Mouse (Mus musculus) liver, embryonic 15.5 days (tissue): ENCODE results near the gene Ugt1a1. TPM values are rescaled to one million over a fixed set of nuclear protein-coding genes. Genes with fewer than 3 reads are reported as not detected.

Source experiments
- ATAC-seq: fragments of 200-750 bp; cut with Nextera tagmentation; 2 replicates; pipeline ENCODE4 v1.8.0; 2017; ENCODE audit warnings: moderate number of reproducible peaks, mild to moderate bottlenecking, moderate library complexity; ENCODE audit not compliant: insufficient read depth
- H3K27ac ChIP-seq: fragments of 300-500 bp; sonication (generic); replicated peaks from 2 replicates; pipeline ENCODE4 v1.5.1; 2015; ENCODE audit warnings: mild to moderate bottlenecking, inconsistent platforms
- H3K27me3 ChIP-seq: fragments of 300-500 bp; sonication (generic); 2 replicates; pipeline ENCODE4 v1.6.1; 2015; ENCODE audit warnings: mild to moderate bottlenecking, inconsistent platforms
- H3K36me3 ChIP-seq: fragments of 300-500 bp; sonication (generic); replicated peaks from 2 replicates; pipeline ENCODE4 v1.6.1; 2015; ENCODE audit warnings: moderate library complexity, mild to moderate bottlenecking, inconsistent platforms
- H3K4me1 ChIP-seq: fragments of 300-500 bp; sonication (generic); replicated peaks from 2 replicates; pipeline ENCODE4 v1.6.1; 2015; ENCODE audit warnings: inconsistent platforms
- H3K4me2 ChIP-seq: fragments of 300-500 bp; sonication (generic); 2 replicates; pipeline ENCODE4 v1.6.1; 2015; ENCODE audit warnings: moderate library complexity, mild to moderate bottlenecking, inconsistent platforms
- H3K4me3 ChIP-seq: fragments of 300-500 bp; sonication (generic); replicated peaks from 2 replicates; pipeline ENCODE4 v1.5.1; 2015; ENCODE audit warnings: mild to moderate bottlenecking, inconsistent platforms
- H3K9ac ChIP-seq: fragments of 300-500 bp; sonication (generic); 2 replicates; pipeline ENCODE4 v1.6.1; 2015; ENCODE audit warnings: moderate library complexity, mild to moderate bottlenecking, inconsistent platforms
- H3K9me3 ChIP-seq: fragments of 300-500 bp; sonication (generic); replicated peaks from 2 replicates; pipeline ENCODE4 v1.6.1; 2016; ENCODE audit warnings: inconsistent platforms
- WGBS: fragments of 180-500 bp; shearing (Covaris S2); methylation state at CpG from one replicate; pipeline ENCODE4 v1.1.7; 2015; ENCODE audit warnings: mixed read lengths; ENCODE audit not compliant: insufficient replicate concordance; 5-methylcytosine and 5-hydroxymethylcytosine counted together
- polyA plus RNA-seq: library from polyadenylated mRNA; unstranded; fragments of >200 nt; fragmentation: Nextera tagmentation; extraction: Ambion mirVana; gene quantifications from 2 replicates; pipeline ENCODE4 v1.2.1, GENCODE M21; 2015

Gene Ugt1a1
- polyA plus RNA-seq, 1 experiment from 2014 or later, result 0.20 TPM

- no peak overlapping the region for H3K9ac ChIP-seq
- H3K4me2 ChIP-seq, result no peak overlapping the region
- no peaks in the 10 kb centered on the region for H3K27me3 ChIP-seq
- 55% methylated on average over 7 of the region's 7 CpGs for WGBS
- H3K4me3 ChIP-seq, result no peak overlapping the region
- ATAC-seq, result no peak
- H3K4me1 ChIP-seq, result no peaks in the 10 kb centered on the region
- H3K36me3 ChIP-seq, result no peaks in the 10 kb centered on the region
- no peak overlapping the region for H3K27ac ChIP-seq
- H3K9me3 ChIP-seq, result peaks cover 45% of the 10 kb centered on the region; the same call in 1 of the 2 replicates
Observed at GRCm38 (mm10) chr1:88228121-88228520, 16.4 kb downstream of the Ugt1a1 start.

DNA sequence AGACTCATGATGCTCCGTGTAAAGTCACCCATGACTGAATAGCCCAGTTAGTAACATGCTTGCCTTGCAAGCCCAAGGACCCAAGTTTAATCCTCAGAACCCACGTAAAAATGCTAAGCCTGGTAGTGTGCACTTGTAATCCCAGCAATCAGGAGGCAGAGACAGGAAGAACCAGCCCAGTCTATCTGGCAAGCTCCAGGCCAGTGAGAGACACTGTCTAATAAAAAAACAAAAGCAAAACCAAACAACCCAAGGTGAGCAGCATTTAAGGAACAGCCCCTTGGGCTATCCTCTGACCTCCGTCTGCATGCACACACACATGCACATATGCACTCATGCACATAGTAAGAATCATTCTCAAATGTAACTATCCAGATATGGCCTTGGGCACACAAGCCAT, 17.8 kb downstream of the Ugt1a1 start:
- no peak overlapping the region for H3K4me2 ChIP-seq
- H3K9me3 ChIP-seq, result peaks cover 46% of the 10 kb centered on the region; the same call in 1 of the 2 replicates
- H3K27me3 ChIP-seq, result no peaks in the 10 kb centered on the region
- H3K9ac ChIP-seq, result no peak overlapping the region
- H3K4me1 ChIP-seq, result no peaks in the 10 kb centered on the region
- no peaks in the 10 kb centered on the region for H3K36me3 ChIP-seq
- H3K4me3 ChIP-seq, result no peak overlapping the region
- WGBS, result 58% methylated on average over 3 of the region's 3 CpGs
- no peak for ATAC-seq
- H3K27ac ChIP-seq, result no peak overlapping the region

DNA sequence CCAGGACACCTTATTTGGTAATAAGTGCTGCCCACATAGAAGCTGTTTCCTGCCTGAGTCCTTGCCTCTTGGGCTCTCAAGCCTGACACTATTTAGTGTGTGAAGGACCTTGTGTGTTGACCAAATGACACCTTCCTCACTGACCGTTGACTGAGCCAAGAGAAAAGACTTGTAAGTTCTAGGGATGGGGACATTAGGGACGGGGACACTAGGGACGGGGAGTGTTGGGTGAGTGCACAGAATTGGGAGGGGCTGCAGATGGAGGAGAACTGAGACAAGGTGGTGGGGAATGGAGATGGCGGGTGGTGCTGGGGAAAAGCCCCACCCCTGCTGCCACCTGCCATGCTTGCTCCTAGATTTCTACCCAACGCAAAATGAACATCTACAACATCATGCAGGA, 18.2 kb downstream of the Ugt1a1 start:
- WGBS, result 65% methylated on average over 5 of the region's 5 CpGs
- ATAC-seq, result no peak
- Histone ChIP-seq H3K9me3 (peaks cover 47% of the 10 kb centered on the region; the same call in 1 of the 2 replicates), H3K9ac (no peak overlapping the region), H3K4me2 (no peak overlapping the region), H3K36me3 (no peaks in the 10 kb centered on the region), H3K4me1 (no peaks in the 10 kb centered on the region), H3K27me3 (no peaks in the 10 kb centered on the region), H3K4me3 (no peak overlapping the region), H3K27ac (no peak overlapping the region)

DNA sequence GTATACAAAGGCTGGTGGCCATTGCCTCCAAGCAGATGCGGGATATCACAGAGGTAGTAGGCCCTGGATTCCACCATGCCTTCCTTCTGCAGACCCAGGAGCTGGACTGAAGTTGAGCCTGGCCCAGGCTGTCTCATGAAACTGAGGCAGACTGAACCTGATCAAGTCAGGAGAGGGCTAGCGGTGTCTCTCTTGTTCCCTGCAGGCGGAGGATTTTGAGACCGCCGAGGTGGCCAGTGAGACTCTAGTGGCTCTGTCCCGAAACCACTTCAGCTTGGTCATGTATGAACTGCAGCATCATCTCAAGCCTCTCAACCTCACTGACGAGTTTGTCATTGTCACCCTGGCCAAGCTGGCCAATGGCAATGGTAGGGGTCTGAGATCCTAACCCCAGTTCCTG, 18.7 kb downstream of the Ugt1a1 start:
- no peaks in the 10 kb centered on the region for H3K36me3 ChIP-seq
- no peak for ATAC-seq
- no peaks in the 10 kb centered on the region for H3K4me1 ChIP-seq
- H3K9me3 ChIP-seq, result peaks cover 50% of the 10 kb centered on the region; the same call in 1 of the 2 replicates
- no peaks in the 10 kb centered on the region for H3K27me3 ChIP-seq
- 58% methylated on average over 7 of the region's 7 CpGs for WGBS
- H3K27ac ChIP-seq, result no peak overlapping the region
- H3K9ac ChIP-seq, result no peak overlapping the region
- no peak overlapping the region for H3K4me2 ChIP-seq
- H3K4me3 ChIP-seq, result no peak overlapping the region

GRCm38 (mm10) chr1:88230981-88231802, 19.4 kb downstream of the Ugt1a1 start:
- no peaks in the 10 kb centered on the region for H3K36me3 ChIP-seq
- no peak for ATAC-seq
- WGBS, result 55% methylated on average over 6 of the region's 6 CpGs
- H3K27ac ChIP-seq, result no peak overlapping the region
- no peak overlapping the region for H3K4me3 ChIP-seq
- no peaks in the 10 kb centered on the region for H3K4me1 ChIP-seq
- no peak overlapping the region for H3K9ac ChIP-seq
- H3K27me3 ChIP-seq, result no peaks in the 10 kb centered on the region
- peaks cover 52% of the 10 kb centered on the region; the same call in 1 of the 2 replicates for H3K9me3 ChIP-seq
- no peak overlapping the region for H3K4me2 ChIP-seq

- Histone ChIP-seq H3K9me3 (peaks cover 45% of the 10 kb centered on the region; the same call in 1 of the 2 replicates), H3K36me3 (no peaks in the 10 kb centered on the region), H3K9ac (no peak overlapping the region), H3K27me3 (no peaks in the 10 kb centered on the region), H3K4me1 (no peaks in the 10 kb centered on the region), H3K4me3 (no peak overlapping the region), H3K4me2 (no peak overlapping the region), H3K27ac (no peak overlapping the region)
- WGBS, result 49% methylated on average over 7 of the region's 7 CpGs
- ATAC-seq, result no peak
Observed at GRCm38 (mm10) chr1:88231803-88232499, 20.2 kb downstream of the Ugt1a1 start.

- 43% methylated on average over 3 of the region's 3 CpGs for WGBS
- H3K4me2 ChIP-seq, result no peak overlapping the region
- H3K9ac ChIP-seq, result no peak overlapping the region
- no peaks in the 10 kb centered on the region for H3K36me3 ChIP-seq
- H3K4me1 ChIP-seq, result no peaks in the 10 kb centered on the region
- H3K9me3 ChIP-seq, result peaks cover 42% of the 10 kb centered on the region
- no peaks in the 10 kb centered on the region for H3K27me3 ChIP-seq
- H3K27ac ChIP-seq, result no peak overlapping the region
- no peak overlapping the region for H3K4me3 ChIP-seq
- no peak for ATAC-seq
Observed at GRCm38 (mm10) chr1:88232664-88233380, 21.1 kb downstream of the Ugt1a1 start.

DNA sequence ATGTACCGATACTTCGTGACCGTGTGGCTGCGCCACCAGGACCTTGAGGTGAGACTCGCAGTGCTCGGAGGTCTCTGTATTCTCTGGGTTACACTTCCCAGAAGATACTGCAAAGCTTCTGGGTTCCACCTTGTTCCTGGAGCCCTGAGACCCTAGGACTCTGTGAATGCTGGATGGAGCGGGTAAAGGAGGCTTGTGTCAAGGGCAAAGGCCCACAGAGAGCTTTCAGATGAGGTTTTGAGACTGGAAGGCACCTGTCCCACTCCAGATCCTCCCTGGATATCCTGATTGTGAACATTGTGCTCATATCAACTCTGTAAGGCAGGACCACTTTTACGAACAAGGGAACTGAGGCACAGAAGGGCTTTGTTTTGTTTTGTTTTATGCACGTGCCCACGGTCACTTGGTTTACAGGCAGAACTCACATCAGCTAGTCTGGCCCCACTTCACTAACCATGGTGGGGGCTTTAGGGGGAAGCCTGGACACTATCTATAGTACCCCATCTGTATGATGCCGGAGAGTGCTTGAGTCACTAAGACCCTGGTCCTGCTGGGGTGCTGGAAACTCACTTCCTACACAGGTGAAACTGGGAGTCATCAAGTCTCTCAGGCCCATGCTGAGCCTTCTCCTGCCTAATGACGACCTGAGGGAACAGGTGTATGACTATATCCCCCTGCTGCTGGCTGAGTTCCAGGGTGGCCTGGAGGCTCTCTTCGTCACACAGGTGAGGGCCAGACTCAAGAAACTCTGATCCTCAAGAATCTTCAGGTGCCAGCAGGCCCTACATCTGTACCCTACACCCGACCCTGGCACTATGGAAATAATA, 21.9 kb downstream of the Ugt1a1 start:
- Histone ChIP-seq H3K4me1 (no peaks in the 10 kb centered on the region), H3K9ac (no peak overlapping the region), H3K27me3 (no peaks in the 10 kb centered on the region), H3K9me3 (peaks cover 50% of the 10 kb centered on the region), H3K36me3 (no peaks in the 10 kb centered on the region), H3K4me2 (no peak overlapping the region), H3K27ac (no peak overlapping the region), H3K4me3 (no peak overlapping the region)
- 50% methylated on average over 14 of the region's 14 CpGs for WGBS
- ATAC-seq, result no peak

DNA sequence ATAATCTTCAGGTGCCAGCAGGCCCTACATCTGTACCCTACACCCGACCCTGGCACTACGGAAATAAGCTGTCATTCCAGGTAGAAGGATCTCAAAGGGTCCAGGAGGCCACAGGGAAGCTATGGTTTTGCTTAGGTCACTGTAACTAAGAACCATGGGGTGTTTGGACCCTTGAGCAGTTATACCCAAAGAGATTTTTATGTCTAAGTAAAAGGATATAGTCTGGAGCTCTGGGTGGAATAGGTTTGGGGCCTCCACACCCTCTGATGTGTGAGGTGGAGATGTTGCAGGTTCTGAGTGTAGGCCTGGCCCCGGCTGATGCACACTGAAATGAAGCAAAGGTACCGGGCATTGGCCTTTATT, 22.5 kb downstream of the Ugt1a1 start:
- 45% methylated on average over 4 of the region's 4 CpGs for WGBS
- Histone ChIP-seq H3K27ac (no peak overlapping the region), H3K9ac (no peak overlapping the region), H3K36me3 (no peaks in the 10 kb centered on the region), H3K4me2 (no peak overlapping the region), H3K4me3 (no peak overlapping the region), H3K4me1 (no peaks in the 10 kb centered on the region), H3K9me3 (peaks cover 54% of the 10 kb centered on the region), H3K27me3 (no peaks in the 10 kb centered on the region)
- no peak for ATAC-seq

GRCm38 (mm10) chr1:88234646-88235045, 22.9 kb downstream of the Ugt1a1 start:
- Histone ChIP-seq H3K27me3 (no peaks in the 10 kb centered on the region), H3K9ac (no peak overlapping the region), H3K4me3 (no peak overlapping the region), H3K27ac (no peak overlapping the region), H3K9me3 (peaks cover 51% of the 10 kb centered on the region), H3K36me3 (no peaks in the 10 kb centered on the region), H3K4me2 (no peak overlapping the region), H3K4me1 (no peaks in the 10 kb centered on the region)
- 32% methylated on average over 5 of the region's 5 CpGs for WGBS
- ATAC-seq, result no peak
